Mouse (Mus musculus): Measurements from ENCODE around the gene Oaz1. TPM values are rescaled to one million over a fixed set of nuclear protein-coding genes. Genes with fewer than 3 reads are reported as not detected.

The Oaz1 gene
- polyA plus RNA-seq, 1 experiment = 1,494 TPM

GRCm38 (mm10) chr10:80862305-80862704 is 35.8 kb downstream of the Oaz1 start:
- peaks cover 9% of the 10 kb centered on the region for H3K36me3 ChIP-seq (ENCODE audit: control insufficient read depth, insufficient read depth)
- TF ChIP-seq MAX (IDR thresholded peaks at IDR 0.05) = no peak
- no peak for TF ChIP-seq CEBPB (IDR thresholded peaks at IDR 0.05; ENCODE audit: low read depth)
- TF ChIP-seq FOSL1 (IDR thresholded peaks at IDR 0.05; ENCODE audit: insufficient read depth, low read length, poor library complexity, severe bottlenecking) = no peak
- TF ChIP-seq MYOG (IDR thresholded peaks at IDR 0.05; ENCODE audit: control insufficient read depth, extremely low read depth, insufficient read length) = no peak
- no peak for TF ChIP-seq USF1 (IDR thresholded peaks at IDR 0.05; ENCODE audit: low read depth)
- TF ChIP-seq MYOD1 (IDR thresholded peaks at IDR 0.05; ENCODE audit: control insufficient read depth, insufficient read length, low read depth) = no peak
- TF ChIP-seq CTCF (IDR thresholded peaks at IDR 0.05; ENCODE audit: control insufficient read depth, insufficient read depth, insufficient read length) = no peak

GRCm38 (mm10) chr10:80864446-80864845 is 38.0 kb downstream of the Oaz1 start:
- H3ac ChIP-seq (ENCODE audit: control insufficient read depth, insufficient read length, low read depth) = no peak overlapping the region
- no peaks in the 10 kb centered on the region for H3K79me3 ChIP-seq (ENCODE audit: low read depth)
- peaks cover 5% of the 10 kb centered on the region for H3K79me2 ChIP-seq (ENCODE audit: control insufficient read depth, insufficient read depth)
- no peaks in the 10 kb centered on the region for H3K27me3 ChIP-seq (ENCODE audit: control insufficient read depth, insufficient read depth, insufficient read length)
- TF ChIP-seq FOSL1 (IDR thresholded peaks at IDR 0.05; ENCODE audit: insufficient read depth, low read length, poor library complexity, severe bottlenecking) (no peak), MAX (IDR thresholded peaks at IDR 0.05) (no peak)
- H3K4me3 ChIP-seq (ENCODE audit: insufficient read depth, poor library complexity, severe bottlenecking) = no peak overlapping the region
- H3K36me3 ChIP-seq (ENCODE audit: control insufficient read depth, insufficient read depth) = peaks cover 9% of the 10 kb centered on the region

More at GRCm38 (mm10) chr10:80862305-80862704, 35.8 kb downstream of the Oaz1 start:
- Histone ChIP-seq H3K4me3 (ENCODE audit: insufficient read depth, poor library complexity, severe bottlenecking) (no peak overlapping the region), H3ac (ENCODE audit: control insufficient read depth, insufficient read length, low read depth) (no peak overlapping the region), H3K79me3 (ENCODE audit: low read depth) (peaks cover 8% of the 10 kb centered on the region), H3K79me2 (ENCODE audit: control insufficient read depth, insufficient read depth) (peaks cover 27% of the 10 kb centered on the region), H3K27me3 (ENCODE audit: control insufficient read depth, insufficient read depth, insufficient read length) (no peaks in the 10 kb centered on the region)

- H3K79me2 ChIP-seq (ENCODE audit: control insufficient read depth, insufficient read depth) = no peaks in the 10 kb centered on the region
- H3ac ChIP-seq (ENCODE audit: control insufficient read depth, insufficient read length, low read depth) = no peak overlapping the region
- H3K36me3 ChIP-seq (ENCODE audit: control insufficient read depth, insufficient read depth) = peaks cover 5% of the 10 kb centered on the region
- no peaks in the 10 kb centered on the region for H3K79me3 ChIP-seq (ENCODE audit: low read depth)
- H3K27me3 ChIP-seq (ENCODE audit: control insufficient read depth, insufficient read depth, insufficient read length) = peaks cover 4% of the 10 kb centered on the region
- TF ChIP-seq FOSL1 (IDR thresholded peaks at IDR 0.05; ENCODE audit: insufficient read depth, low read length, poor library complexity, severe bottlenecking) = no peak
- H3K4me3 ChIP-seq (ENCODE audit: insufficient read depth, poor library complexity, severe bottlenecking) = no peak overlapping the region
Measured at GRCm38 (mm10) chr10:80870993-80871392, 44.5 kb downstream of the Oaz1 start.

- Histone ChIP-seq H3ac (ENCODE audit: control insufficient read depth, insufficient read length, low read depth) (no peak within 1 kb of the TSS), H3K79me2 (ENCODE audit: control insufficient read depth, insufficient read depth) (no peaks in the 10 kb centered on the region), H3K79me3 (ENCODE audit: low read depth) (no peaks in the 10 kb centered on the region), H3K27me3 (ENCODE audit: control insufficient read depth, insufficient read depth, insufficient read length) (peaks cover 4% of the 10 kb centered on the region), H3K4me3 (ENCODE audit: insufficient read depth, poor library complexity, severe bottlenecking) (no peak within 1 kb of the TSS), H3K36me3 (ENCODE audit: control insufficient read depth, insufficient read depth) (peaks cover 2% of the 10 kb centered on the region)
- TF ChIP-seq MYOD1 (IDR thresholded peaks at IDR 0.05; ENCODE audit: control insufficient read depth, insufficient read length, low read depth) = no peak
- no peak for TF ChIP-seq FOSL1 (IDR thresholded peaks at IDR 0.05; ENCODE audit: insufficient read depth, low read length, poor library complexity, severe bottlenecking)
- no peak for TF ChIP-seq MAX (IDR thresholded peaks at IDR 0.05)
- TF ChIP-seq CEBPB (IDR thresholded peaks at IDR 0.05; ENCODE audit: low read depth) = no peak
- no peak for TF ChIP-seq CTCF (IDR thresholded peaks at IDR 0.05; ENCODE audit: control insufficient read depth, insufficient read depth, insufficient read length)
- no peak for TF ChIP-seq USF1 (IDR thresholded peaks at IDR 0.05; ENCODE audit: low read depth)
- TF ChIP-seq MYOG (IDR thresholded peaks at IDR 0.05; ENCODE audit: control insufficient read depth, extremely low read depth, insufficient read length) = no peak
Measured at GRCm38 (mm10) chr10:80871581-80871980, 45.1 kb downstream of the Oaz1 start, which contains the start of gene Tmprss9. Tmprss9 (plus strand) TSS chr10:80871848.

- Histone ChIP-seq H3ac (ENCODE audit: control insufficient read depth, insufficient read length, low read depth) (no peak overlapping the region), H3K4me3 (ENCODE audit: insufficient read depth, poor library complexity, severe bottlenecking) (no peak overlapping the region), H3K36me3 (ENCODE audit: control insufficient read depth, insufficient read depth) (no peaks in the 10 kb centered on the region), H3K27me3 (ENCODE audit: control insufficient read depth, insufficient read depth, insufficient read length) (peaks cover 4% of the 10 kb centered on the region), H3K79me2 (ENCODE audit: control insufficient read depth, insufficient read depth) (no peaks in the 10 kb centered on the region), H3K79me3 (ENCODE audit: low read depth) (no peaks in the 10 kb centered on the region)
- no peak for TF ChIP-seq MYOD1 (IDR thresholded peaks at IDR 0.05; ENCODE audit: control insufficient read depth, insufficient read length, low read depth)
- TF ChIP-seq MAX (IDR thresholded peaks at IDR 0.05) = no peak
- no peak for TF ChIP-seq CEBPB (IDR thresholded peaks at IDR 0.05; ENCODE audit: low read depth)
- no peak for TF ChIP-seq CTCF (IDR thresholded peaks at IDR 0.05; ENCODE audit: control insufficient read depth, insufficient read depth, insufficient read length)
- TF ChIP-seq USF1 (IDR thresholded peaks at IDR 0.05; ENCODE audit: low read depth) = no peak
- no peak for TF ChIP-seq FOSL1 (IDR thresholded peaks at IDR 0.05; ENCODE audit: insufficient read depth, low read length, poor library complexity, severe bottlenecking)
- TF ChIP-seq MYOG (IDR thresholded peaks at IDR 0.05; ENCODE audit: control insufficient read depth, extremely low read depth, insufficient read length) = no peak
Measured at GRCm38 (mm10) chr10:80874035-80874434, 47.6 kb downstream of the Oaz1 start.

GRCm38 (mm10) chr10:80876028-80876427 is 49.6 kb downstream of the Oaz1 start:
- no peaks in the 10 kb centered on the region for H3K79me3 ChIP-seq (ENCODE audit: low read depth)
- no peaks in the 10 kb centered on the region for H3K79me2 ChIP-seq (ENCODE audit: control insufficient read depth, insufficient read depth)
- TF ChIP-seq CTCF (IDR thresholded peaks at IDR 0.05; ENCODE audit: control insufficient read depth, insufficient read depth, insufficient read length) (peak; percentile 63), FOSL1 (IDR thresholded peaks at IDR 0.05; ENCODE audit: insufficient read depth, low read length, poor library complexity, severe bottlenecking) (no peak)

More at GRCm38 (mm10) chr10:80876028-80876427, 49.6 kb downstream of the Oaz1 start:
- Histone ChIP-seq H3K4me3 (ENCODE audit: insufficient read depth, poor library complexity, severe bottlenecking) (no peak overlapping the region), H3K36me3 (ENCODE audit: control insufficient read depth, insufficient read depth) (no peaks in the 10 kb centered on the region), H3K27me3 (ENCODE audit: control insufficient read depth, insufficient read depth, insufficient read length) (peaks cover 4% of the 10 kb centered on the region), H3ac (ENCODE audit: control insufficient read depth, insufficient read length, low read depth) (no peak overlapping the region)
